Mouse (Mus musculus) liver, postnatal 0 days (tissue): ENCODE measurements around the gene Wdr45.

Experiments used
- CTCF ChIP-seq: sonication (generic); IDR thresholded peaks from 2 replicates; pipeline ENCODE4 v1.5.1; 2016; ENCODE audit warnings: antibody characterized with exemption, low read depth
- EP300 ChIP-seq: IDR thresholded peaks from 2 replicates; pipeline ENCODE4 v1.6.1; 2016; ENCODE audit warnings: antibody characterized with exemption, low read depth, mild to moderate bottlenecking

DNA sequence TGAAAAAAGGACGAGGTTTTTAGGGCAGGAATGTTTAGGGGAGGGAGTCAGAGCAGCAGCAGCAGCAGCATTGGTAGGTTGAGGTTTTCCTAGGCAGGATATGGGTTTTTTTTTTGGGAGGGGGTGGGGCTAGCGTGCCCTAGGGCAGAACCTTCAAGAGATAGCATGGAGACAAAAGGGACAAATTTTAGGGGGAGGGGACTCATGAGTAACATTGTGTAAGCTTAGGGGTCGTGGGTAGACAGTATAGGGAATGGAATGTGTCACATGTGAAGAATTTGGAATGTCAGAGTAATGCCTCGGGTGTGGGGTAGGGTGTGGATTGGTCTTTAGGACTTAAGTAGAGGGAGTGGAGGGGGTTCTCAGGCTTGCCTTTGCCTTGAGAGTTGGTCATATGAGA is 8.6 kb downstream of the Wdr45 start:
- TF ChIP-seq CTCF (no peak), EP300 (no peak)
